Mouse (Mus musculus) kidney, adult 2 months (tissue): ENCODE measurements around the gene Vtcn1.

ENCODE experiments used
- CTCF ChIP-seq: fragments of 200-500 bp; conservative IDR thresholded peaks from 2 replicates; pipeline ENCODE4 v1.5.1; 2011; ENCODE audit warnings: low read depth, mild to moderate bottlenecking, control low read depth, low read length, moderate library complexity, mixed read lengths; ENCODE audit not compliant: insufficient read depth, insufficient read length
- POLR2A ChIP-seq: fragments of 200-500 bp; IDR thresholded peaks from one replicate; pipeline ENCODE4 v1.6.1; 2011; ENCODE audit warnings: low read depth, low read length, control low read depth

DNA sequence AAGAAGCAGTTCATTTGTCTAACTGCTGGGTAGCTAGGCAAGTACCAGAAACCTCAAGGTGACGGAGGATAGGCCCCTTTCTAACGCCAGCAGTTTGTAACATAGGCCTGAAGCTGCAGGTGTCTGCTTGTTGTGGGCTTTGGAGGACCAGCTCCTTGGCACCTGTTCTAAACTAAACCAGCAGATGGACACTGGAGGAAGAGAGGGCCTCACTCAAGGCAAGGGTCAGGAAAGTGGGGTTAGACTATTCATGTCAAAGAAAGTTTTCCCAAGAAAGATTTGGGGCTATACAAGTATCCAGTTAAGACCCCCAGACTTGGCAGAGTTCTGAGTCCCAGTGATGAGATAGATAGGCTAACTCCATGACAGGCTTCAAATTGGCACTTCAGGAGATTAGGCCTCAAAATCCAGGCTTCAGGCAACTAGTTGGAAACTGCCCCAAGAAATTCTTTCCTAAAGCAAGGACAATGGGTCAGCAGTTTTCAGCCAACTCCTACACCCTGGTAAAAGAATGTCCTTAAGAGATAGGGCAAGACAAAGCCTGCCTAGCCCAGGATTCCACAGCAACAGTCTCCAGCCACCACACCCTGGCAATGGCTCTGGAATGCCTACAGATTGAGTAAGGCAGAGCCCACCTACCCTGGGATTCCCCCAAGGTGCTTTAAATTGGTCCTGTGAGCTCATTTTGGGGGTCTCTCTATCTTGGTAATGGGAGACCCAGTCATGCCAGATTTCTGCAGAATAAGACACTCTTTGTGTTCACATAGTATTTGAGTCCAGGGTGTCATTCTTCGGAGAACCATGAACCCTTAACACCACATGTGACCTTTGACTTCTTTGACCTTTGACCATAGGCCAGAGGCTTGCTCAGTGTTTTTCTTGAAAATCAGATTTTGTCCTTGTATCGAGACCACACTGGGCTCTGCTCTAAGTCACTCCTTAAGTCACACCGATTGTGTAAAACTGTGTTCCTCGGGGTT, 27.8 kb upstream of the Vtcn1 start:
- no peak for TF ChIP-seq POLR2A
- no peak for TF ChIP-seq CTCF
